Mouse (Mus musculus): ENCODE data around the gene Rpl3l. TPM values are rescaled to one million over a fixed set of nuclear protein-coding genes. Genes with fewer than 3 reads are reported as not detected.
A peak's percentile ranks its signal among the peaks of the same experiment; 100 is the strongest.

Rpl3l gene
- total RNA-seq, 4 experiments from 2014 or later = 757 to 827 (median 779) TPM

- no peak for DNase-seq (ENCODE audit: low spot score in 2 of 2)
Measured at GRCm38 (mm10) chr17:24742307-24742706, 14.7 kb downstream of the Rpl3l start.

GRCm38 (mm10) chr17:24743896-24744295, 16.3 kb downstream of the Rpl3l start:
- DNase-seq (ENCODE audit: low spot score in 2 of 2) = no peak

- DNase-seq (ENCODE audit: low spot score in 2 of 2) = no peak
Measured at GRCm38 (mm10) chr17:24744381-24744780, 16.8 kb downstream of the Rpl3l start.

- peak; percentile 70 to 73 for DNase-seq (ENCODE audit: low spot score in 2 of 2)
Measured at GRCm38 (mm10) chr17:24745526-24746497, 18.2 kb downstream of the Rpl3l start.

GRCm38 (mm10) chr17:24746986-24747385, 19.4 kb downstream of the Rpl3l start:
- DNase-seq (ENCODE audit: low spot score in 2 of 2) = no peak

GRCm38 (mm10) chr17:24751528-24751927, 23.9 kb downstream of the Rpl3l start:
- DNase-seq (ENCODE audit: low spot score in 2 of 2) = no peak

- no peak for DNase-seq (ENCODE audit: low spot score in 2 of 2)
Measured at GRCm38 (mm10) chr17:24752415-24753394, 25.1 kb downstream of the Rpl3l start, which contains the start of gene Hs3st6. Gene Hs3st6 (plus strand): TSS chr17:24752988.

GRCm38 (mm10) chr17:24757394-24757793, 29.8 kb downstream of the Rpl3l start:
- no peak for DNase-seq (ENCODE audit: low spot score in 2 of 2)

- DNase-seq (ENCODE audit: low spot score in 2 of 2) = no peak
Measured at GRCm38 (mm10) chr17:24761121-24761520, 33.5 kb downstream of the Rpl3l start.

- no peak for DNase-seq (ENCODE audit: low spot score in 2 of 2)
Measured at GRCm38 (mm10) chr17:24765016-24765905, 37.6 kb downstream of the Rpl3l start.

- DNase-seq (ENCODE audit: low spot score in 2 of 2) = no peak
Measured at GRCm38 (mm10) chr17:24766266-24766875, 38.8 kb downstream of the Rpl3l start.

- no peak for DNase-seq (ENCODE audit: low spot score in 2 of 2)
Measured at GRCm38 (mm10) chr17:24769146-24769545, 41.5 kb downstream of the Rpl3l start.

GRCm38 (mm10) chr17:24773241-24773640, 45.6 kb downstream of the Rpl3l start:
- no peak for DNase-seq (ENCODE audit: low spot score in 2 of 2)

- DNase-seq (ENCODE audit: low spot score in 2 of 2) = no peak
Measured at GRCm38 (mm10) chr17:24775173-24775572, 47.6 kb downstream of the Rpl3l start.

- no peak for DNase-seq (ENCODE audit: low spot score in 2 of 2)
Measured at GRCm38 (mm10) chr17:24777073-24777472, 49.5 kb downstream of the Rpl3l start.

GRCm38 (mm10) chr17:24780821-24781220, 53.2 kb downstream of the Rpl3l start:
- no peak for DNase-seq (ENCODE audit: low spot score in 2 of 2)

Data from gastrocnemius, adult 8-10 months (tissue).